In genomic region chr19:36348161-36348800, GRCm38 (mm10) we compare ENCODE assay signal across 7 mouse cellular contexts. TPM values are rescaled to one million over a fixed set of nuclear protein-coding genes. Genes with fewer than 3 reads are reported as not detected.
DNase-seq lines count a peak whose midpoint lies in the region; ATAC-seq lines count a peak whose summit lies in the region.

Gene Pcgf5 (plus strand): TSS chr19:36348309.

- no peak within 1 kb of the TSS for H3K27ac ChIP-seq in embryonic facial prominence, embryonic 15.5 days (replicated peaks)
- peak within 1 kb of the TSS; percentile 90 for H3K27ac ChIP-seq in heart, embryonic 10.5 days
- H3K27ac ChIP-seq in kidney, embryonic 14.5 days (ENCODE audit: low read depth, low read length): no peak within 1 kb of the TSS
- H3K27ac ChIP-seq in limb, embryonic 15.5 days: no peak within 1 kb of the TSS
- H3K27ac ChIP-seq in midbrain, embryonic 16.5 days (ENCODE audit: low read length): peak within 1 kb of the TSS; percentile 31; the same call in 1 of the 2 replicates

- peak within 1 kb of the TSS; percentile 34 for H3K9ac ChIP-seq in embryonic facial prominence, embryonic 15.5 days
- H3K9ac ChIP-seq in kidney, embryonic 14.5 days (ENCODE audit: low read depth, low read length): peak within 1 kb of the TSS; percentile 53
- H3K9ac ChIP-seq in limb, embryonic 15.5 days: peak within 1 kb of the TSS; percentile 51
- H3K9ac ChIP-seq in midbrain, embryonic 16.5 days (ENCODE audit: low read depth, low read length): peak within 1 kb of the TSS; percentile 70

- H3K4me3 ChIP-seq in embryonic facial prominence, embryonic 15.5 days (replicated peaks): peak within 1 kb of the TSS; percentile 70
- peak within 1 kb of the TSS; percentile 90 for H3K4me3 ChIP-seq in heart, embryonic 10.5 days
- H3K4me3 ChIP-seq in kidney, embryonic 14.5 days (ENCODE audit: low read length): peak within 1 kb of the TSS; percentile 73
- peak within 1 kb of the TSS; percentile 72 for H3K4me3 ChIP-seq in limb, embryonic 15.5 days
- peak within 1 kb of the TSS; percentile 93 for H3K4me3 ChIP-seq in midbrain, embryonic 16.5 days (ENCODE audit: low read depth, low read length)

- peak within 1 kb of the TSS; percentile 89 for H3K4me2 ChIP-seq in embryonic facial prominence, embryonic 15.5 days (replicated peaks)
- H3K4me2 ChIP-seq in kidney, embryonic 14.5 days (replicated peaks; ENCODE audit: low read depth, low read length): peak within 1 kb of the TSS; percentile 100
- peak within 1 kb of the TSS; percentile 100 for H3K4me2 ChIP-seq in limb, embryonic 15.5 days
- H3K4me2 ChIP-seq in midbrain, embryonic 16.5 days (ENCODE audit: low read length): peak within 1 kb of the TSS; percentile 98

- peaks cover 8% of the 10 kb centered on the region; the same call in 1 of the 2 replicates for H3K4me1 ChIP-seq in embryonic facial prominence, embryonic 15.5 days
- H3K4me1 ChIP-seq in heart, embryonic 10.5 days: peaks cover 13% of the 10 kb centered on the region
- no peaks in the 10 kb centered on the region for H3K4me1 ChIP-seq in kidney, embryonic 14.5 days (ENCODE audit: control insufficient read depth, insufficient read depth, low read length)
- peaks cover 10% of the 10 kb centered on the region; the same call in 1 of the 2 replicates for H3K4me1 ChIP-seq in limb, embryonic 15.5 days
- H3K4me1 ChIP-seq in midbrain, embryonic 16.5 days (ENCODE audit: control insufficient read depth, insufficient read depth, low read length): peaks cover 5% of the 10 kb centered on the region; the same call in 1 of the 2 replicates

- DNase-seq in adrenal gland, postnatal 36 days: peak; percentile 89 to 92
- DNase-seq in heart, embryonic 10.5 days (ENCODE audit: low spot score): peak; percentile 85
- peak; percentile 38 to 57 for DNase-seq in spleen, adult 18-20 months

- ATAC-seq in embryonic facial prominence, embryonic 15.5 days (ENCODE audit: insufficient number of reproducible peaks, low FRiP score, low TSS enrichment, low read depth): peak; percentile 71
- peak; percentile 77 for ATAC-seq in kidney, embryonic 14.5 days (ENCODE audit: low FRiP score, low TSS enrichment)
- no peak for ATAC-seq in limb, embryonic 15.5 days (ENCODE audit: insufficient number of reproducible peaks, low FRiP score, low TSS enrichment, low read depth)
- ATAC-seq in midbrain, embryonic 16.5 days: peak; percentile 87

- no peaks in the 10 kb centered on the region for H3K9me3 ChIP-seq in embryonic facial prominence, embryonic 15.5 days (replicated peaks)
- H3K9me3 ChIP-seq in heart, embryonic 10.5 days: no peaks in the 10 kb centered on the region
- no peaks in the 10 kb centered on the region for H3K9me3 ChIP-seq in kidney, embryonic 14.5 days (ENCODE audit: control insufficient read depth, low read length)
- H3K9me3 ChIP-seq in limb, embryonic 15.5 days: no peaks in the 10 kb centered on the region
- no peaks in the 10 kb centered on the region for H3K9me3 ChIP-seq in midbrain, embryonic 16.5 days (replicated peaks; ENCODE audit: control insufficient read depth, low read length, poor library complexity, severe bottlenecking)

- WGBS in embryonic facial prominence, embryonic 15.5 days: under 1% methylated on average over 91 of the region's 92 CpGs
- WGBS in heart, embryonic 10.5 days: under 1% methylated on average over 87 of the region's 92 CpGs
- under 1% methylated on average over 77 of the region's 92 CpGs for WGBS in kidney, embryonic 14.5 days
- WGBS in limb, embryonic 15.5 days: under 1% methylated on average over 63 of the region's 92 CpGs
- WGBS in midbrain, embryonic 16.5 days: under 1% methylated on average over 87 of the region's 92 CpGs

- no peaks in the 10 kb centered on the region for H3K36me3 ChIP-seq in embryonic facial prominence, embryonic 15.5 days
- H3K36me3 ChIP-seq in heart, embryonic 10.5 days: no peaks in the 10 kb centered on the region
- no peaks in the 10 kb centered on the region for H3K36me3 ChIP-seq in kidney, embryonic 14.5 days (ENCODE audit: control insufficient read depth, insufficient read depth, low read length)
- no peaks in the 10 kb centered on the region for H3K36me3 ChIP-seq in limb, embryonic 15.5 days
- no peaks in the 10 kb centered on the region for H3K36me3 ChIP-seq in midbrain, embryonic 16.5 days (ENCODE audit: control insufficient read depth, insufficient read depth, low read length)

- peaks cover 34% of the 10 kb centered on the region for H3K27me3 ChIP-seq in embryonic facial prominence, embryonic 15.5 days
- peaks cover 30% of the 10 kb centered on the region for H3K27me3 ChIP-seq in heart, embryonic 10.5 days (ENCODE audit: insufficient read depth, poor library complexity, severe bottlenecking)
- H3K27me3 ChIP-seq in kidney, embryonic 14.5 days (ENCODE audit: control insufficient read depth, insufficient read depth, low read length): peaks cover 52% of the 10 kb centered on the region
- H3K27me3 ChIP-seq in limb, embryonic 15.5 days: peaks cover 56% of the 10 kb centered on the region
- H3K27me3 ChIP-seq in midbrain, embryonic 16.5 days (ENCODE audit: control insufficient read depth, insufficient read depth, low read depth, low read length): peaks cover 23% of the 10 kb centered on the region

RNA-seq across cellular contexts. Expression of gene Pcgf5, which starts in this region (rescaled TPM):
- 10 to 100 TPM; 26.4 to 32.3 TPM for total RNA-seq in adrenal gland, postnatal 36 days (2021)
- polyA plus RNA-seq in embryonic facial prominence, embryonic 15.5 days (2015; fragmentation: Nextera tagmentation; extraction: Ambion mirVana): 8.3 and 10.2 TPM in 2 replicates
- polyA plus RNA-seq in heart, embryonic 10.5 days (2016; fragmentation: Nextera tagmentation; extraction: Ambion mirVana): 38.6 and 53.0 TPM in 2 replicates
- polyA plus RNA-seq in kidney, embryonic 14.5 days (2014; fragmentation: Nextera tagmentation; extraction: Ambion mirVana): 5.8 and 6.8 TPM in 2 replicates
- 8.5 and 8.9 TPM in 2 replicates for polyA plus RNA-seq in limb, embryonic 15.5 days (2015; fragmentation: Nextera tagmentation; extraction: Ambion mirVana)
- 7.4 and 7.8 TPM in 2 replicates for polyA plus RNA-seq in midbrain, embryonic 16.5 days (2015; fragmentation: Nextera tagmentation; extraction: Ambion mirVana)

Comparison
In these comparisons a context has a peak if more than half of its experiments do, and no peak if none do; other contexts are left out.
1. H3K27ac ChIP-seq: peak in heart, embryonic 10.5 days (single experiment) and midbrain, embryonic 16.5 days (single experiment); none in embryonic facial prominence, embryonic 15.5 days (single experiment), kidney, embryonic 14.5 days (single experiment) and limb, embryonic 15.5 days (single experiment).
2. Peak in every context shown above with its lines, with median percentiles within 50 percentile points of each other: DNase-seq, H3K4me2 ChIP-seq, H3K4me3 ChIP-seq and H3K9ac ChIP-seq.